Comparison of ENCODE assay signal across 7 mouse cellular contexts in the genomic region with DNA sequence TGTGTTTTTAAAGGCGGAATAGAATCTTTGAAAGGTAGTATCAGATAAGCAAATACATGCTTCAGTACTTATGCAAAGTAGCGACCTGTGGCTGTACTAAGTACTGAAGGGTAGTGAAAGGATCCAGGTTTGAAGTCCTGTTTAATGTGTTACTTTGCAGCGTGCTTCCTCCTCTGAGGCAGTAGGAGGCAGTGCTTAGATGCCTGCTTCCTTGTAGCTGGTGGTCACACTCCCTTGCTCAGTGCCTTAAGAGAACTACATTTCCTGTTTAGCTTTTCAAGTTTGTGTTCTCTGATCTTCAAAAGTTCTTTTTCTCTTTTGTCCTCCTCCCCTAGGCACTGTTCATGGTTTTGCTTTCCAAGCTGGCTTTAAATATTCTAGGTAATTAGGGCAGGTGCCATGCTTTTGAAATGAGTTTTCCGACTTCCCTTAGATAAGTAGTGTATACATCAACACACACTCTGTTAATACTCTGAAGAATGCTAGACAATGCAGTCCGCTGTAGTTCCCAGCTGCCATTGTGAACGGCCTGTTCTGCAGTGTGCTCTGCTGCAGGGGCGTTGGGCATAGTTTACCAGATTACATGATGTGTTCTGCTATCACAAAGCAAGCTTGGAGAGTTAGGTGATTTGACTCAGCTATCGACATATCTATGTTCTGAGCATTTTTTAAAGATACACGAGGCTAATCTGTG. TPM values are rescaled to one million over a fixed set of nuclear protein-coding genes. Genes with fewer than 3 reads are reported as not detected.
DNase-seq lines count a peak whose midpoint lies in the region; ATAC-seq and TF ChIP-seq lines count a peak whose summit lies in the region.

No protein-coding gene starts in this region.

- 62% methylated on average over 9 of the region's 9 CpGs for WGBS in lung, embryonic 15.5 days
- WGBS in lung, postnatal 0 days = 58% methylated on average over 9 of the region's 9 CpGs

- H3K9ac ChIP-seq in lung, embryonic 15.5 days = no peak overlapping the region
- H3K9ac ChIP-seq in lung, postnatal 0 days (replicated peaks; ENCODE audit: low read depth) = no peak overlapping the region

- ATAC-seq in lung, embryonic 15.5 days (ENCODE audit: borderline replicate concordance, extremely low read depth, low FRiP score, low TSS enrichment) = peak; percentile 67; the same call in 1 of the 2 replicates
- peak; percentile 91 for ATAC-seq in activated CD4-positive, CD25-positive, alpha-beta regulatory T cell, adult 4 months
- peak; percentile 64 for ATAC-seq in lung, postnatal 0 days

- no peak for TF ChIP-seq EP300 in lung, postnatal 0 days (IDR thresholded peaks at IDR 0.05)

- no peak for DNase-seq in lung, postnatal 14 days
- peak; percentile 49 for DNase-seq in lung, postnatal 0 days (ENCODE audit: low spot score)
- peak; percentile 7 to 20 for DNase-seq in thymus, postnatal 36 days
- no peak for DNase-seq in urinary bladder, postnatal 14 days (ENCODE audit: low spot score)
- DNase-seq in MN1 (ENCODE audit: low spot score) = no peak

- H3K4me1 ChIP-seq in lung, embryonic 15.5 days = no peaks in the 10 kb centered on the region
- no peaks in the 10 kb centered on the region for H3K4me1 ChIP-seq in lung, postnatal 0 days (ENCODE audit: insufficient read depth, low read depth, low read length)

- no peak overlapping the region for H3K4me2 ChIP-seq in lung, embryonic 15.5 days
- no peak overlapping the region for H3K4me2 ChIP-seq in lung, postnatal 0 days (replicated peaks; ENCODE audit: low read depth, low read length)

- peak; percentile 59 for TF ChIP-seq CTCF in lung, postnatal 0 days (IDR thresholded peaks at IDR 0.05)

- no peak overlapping the region for H3K27ac ChIP-seq in lung, embryonic 15.5 days
- H3K27ac ChIP-seq in lung, postnatal 0 days (ENCODE audit: low read length) = peak overlapping the region; percentile 32

- H3K4me3 ChIP-seq in lung, embryonic 15.5 days = no peak overlapping the region
- no peak overlapping the region for H3K4me3 ChIP-seq in lung, postnatal 0 days (ENCODE audit: low read depth, low read length)

- H3K36me3 ChIP-seq in lung, embryonic 15.5 days = peaks cover 27% of the 10 kb centered on the region
- peaks cover 22% of the 10 kb centered on the region for H3K36me3 ChIP-seq in lung, postnatal 0 days (ENCODE audit: insufficient read depth, low read length)

- no peaks in the 10 kb centered on the region for H3K9me3 ChIP-seq in lung, embryonic 15.5 days
- no peaks in the 10 kb centered on the region for H3K9me3 ChIP-seq in lung, postnatal 0 days (ENCODE audit: low read length)

- no peaks in the 10 kb centered on the region for H3K27me3 ChIP-seq in lung, embryonic 15.5 days
- no peaks in the 10 kb centered on the region for H3K27me3 ChIP-seq in lung, postnatal 0 days (replicated peaks; ENCODE audit: insufficient read depth, low read length)

RNA-seq across cellular contexts. Expression of a gene that starts 10.4 kb away (rescaled TPM):
- 26.0 and 27.5 TPM in 2 replicates for polyA plus RNA-seq in lung, embryonic 15.5 days (2015; fragmentation: Nextera tagmentation; extraction: Ambion mirVana)
- polyA plus RNA-seq in activated CD4-positive, CD25-positive, alpha-beta regulatory T cell, adult 4 months (2017; shearing (Covaris generic)) = 10 to 100 TPM; 21.5 to 24.0 TPM
- 15.7 and 16.1 TPM in 2 replicates for polyA plus RNA-seq in lung, postnatal 0 days (2015; fragmentation: Nextera tagmentation; extraction: Ambion mirVana)

RNA-seq across cellular contexts. Expression of a gene that starts 19.1 kb away (rescaled TPM):
- 65.6 and 68.6 TPM in 2 replicates for polyA plus RNA-seq in lung, embryonic 15.5 days (2015; fragmentation: Nextera tagmentation; extraction: Ambion mirVana)
- 10 to 100 TPM; 36.6 to 43.5 TPM for polyA plus RNA-seq in activated CD4-positive, CD25-positive, alpha-beta regulatory T cell, adult 4 months (2017; shearing (Covaris generic))
- polyA plus RNA-seq in lung, postnatal 0 days (2015; fragmentation: Nextera tagmentation; extraction: Ambion mirVana) = 38.1 and 38.9 TPM in 2 replicates

RNA-seq across cellular contexts. Expression of a gene that starts 33.2 kb away (rescaled TPM):
- 90.3 and 92.6 TPM in 2 replicates for polyA plus RNA-seq in lung, embryonic 15.5 days (2015; fragmentation: Nextera tagmentation; extraction: Ambion mirVana)
- polyA plus RNA-seq in activated CD4-positive, CD25-positive, alpha-beta regulatory T cell, adult 4 months (2017; shearing (Covaris generic)) = 10 to 100 TPM; 23.5 TPM
- polyA plus RNA-seq in lung, postnatal 0 days (2015; fragmentation: Nextera tagmentation; extraction: Ambion mirVana) = 106 and 112 TPM in 2 replicates

Comparison
In these comparisons a context has a peak if more than half of its experiments do, and no peak if none do; other contexts are left out.
1. DNase-seq: peak in lung, postnatal 0 days (single experiment) and thymus, postnatal 36 days (2 of 2); none in lung, postnatal 14 days (single experiment), urinary bladder, postnatal 14 days (single experiment) and MN1 (single experiment).
2. Peak in every context shown above with its lines, with median percentiles within 50 percentile points of each other: ATAC-seq.